Mouse (Mus musculus): Measurements from ENCODE around the gene Otud6a. TPM values are rescaled to one million over a fixed set of nuclear protein-coding genes. Genes with fewer than 3 reads are reported as not detected.
"Not testable (repeated sequence)": the region's sequence is repeated elsewhere in the genome, so short reads cannot be mapped to it uniquely, and the experiment has no call there.

Gene Otud6a
- polyA plus RNA-seq (2017; shearing (Covaris generic)): not detected

DNA sequence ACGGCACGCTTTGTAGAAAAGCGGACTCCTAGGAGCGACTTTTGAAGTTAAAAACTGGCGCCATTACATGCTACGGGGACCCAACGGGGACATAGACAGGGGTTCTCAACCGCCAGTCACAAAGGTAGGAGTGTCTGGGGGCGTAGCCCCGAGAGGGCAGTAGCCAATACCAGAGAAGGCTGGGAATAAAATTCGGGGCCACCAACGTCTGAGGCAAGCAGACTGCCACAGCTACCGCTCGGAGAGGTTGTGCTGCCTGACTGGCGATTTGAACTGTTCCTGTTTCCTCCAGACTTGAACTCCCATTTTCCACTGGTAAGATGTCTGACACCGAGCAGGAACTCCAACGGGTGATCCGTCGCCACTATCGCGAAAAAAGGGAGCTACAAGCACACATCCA is at the start of gene Otud6a:
TSS of gene Otud6a (plus strand) at position 321 of the 400 bp plus-strand sequence.
- ATAC-seq: no peak

DNA sequence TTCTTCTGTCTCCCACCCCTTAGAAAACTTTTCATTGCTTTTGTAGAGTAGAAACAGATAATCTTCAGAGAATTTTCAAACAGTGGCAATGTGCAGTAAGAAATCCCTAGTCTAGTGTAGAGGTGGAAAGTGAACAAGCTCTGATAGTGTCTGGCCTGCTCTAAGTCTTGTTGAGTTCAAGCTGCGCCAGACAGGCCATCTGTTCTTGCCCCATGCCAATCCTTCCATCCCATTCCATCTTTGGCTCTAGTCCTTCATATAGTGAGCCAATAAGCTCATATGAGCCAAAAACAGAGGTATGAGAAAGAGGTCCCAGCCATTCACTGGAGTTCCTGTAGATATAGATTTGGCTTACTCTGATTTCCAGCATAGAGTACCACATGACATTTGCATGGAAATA is 38.9 kb upstream of the Otud6a start:
- no peak for ATAC-seq

DNA sequence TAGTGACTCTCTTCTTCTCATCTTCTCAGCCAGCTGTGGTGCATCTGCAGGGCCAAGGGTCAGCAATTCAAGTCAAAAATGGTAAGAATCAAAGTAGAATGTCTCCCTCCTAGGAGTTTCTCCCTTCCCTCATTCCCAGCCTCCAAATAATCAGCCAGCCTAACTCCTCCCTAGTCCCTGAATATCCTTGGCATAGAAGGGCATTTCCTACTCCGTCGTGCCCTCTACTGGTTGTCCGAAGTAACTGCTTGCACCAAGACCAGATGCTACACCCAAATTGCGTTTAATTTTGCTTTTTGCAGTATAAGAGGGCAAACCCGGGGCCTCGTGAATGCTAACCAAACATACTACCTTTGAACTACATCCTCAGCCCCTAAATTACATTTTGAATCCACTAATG is 36.5 kb upstream of the Otud6a start:
- ATAC-seq: no peak

- no peak for ATAC-seq
Measured at GRCm38 (mm10) chrX:100394223-100394861, 34.5 kb upstream of the Otud6a start.

GRCm38 (mm10) chrX:100395026-100395425 is 33.8 kb upstream of the Otud6a start:
- no peak for ATAC-seq

GRCm38 (mm10) chrX:100400900-100401299 is 27.9 kb upstream of the Otud6a start:
- ATAC-seq: no peak

DNA sequence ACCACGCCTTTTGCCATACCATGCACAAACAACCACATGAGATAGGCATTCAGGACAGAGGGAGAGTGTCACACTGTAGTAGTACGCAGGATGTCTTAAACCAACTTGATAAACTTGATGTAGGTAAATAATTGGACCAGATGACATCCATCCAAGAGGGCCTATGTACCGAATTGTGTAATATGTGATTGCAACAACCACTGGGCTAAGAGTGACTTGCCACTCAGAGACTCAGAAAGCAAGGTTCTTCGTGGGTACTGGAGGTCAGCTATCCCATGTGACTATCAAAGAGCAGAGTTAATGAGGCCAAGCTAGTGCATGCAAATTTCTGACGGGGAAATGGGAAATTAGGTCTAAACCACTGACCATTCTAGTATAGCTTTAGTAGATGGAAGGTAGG is 27.2 kb upstream of the Otud6a start:
- no peak for ATAC-seq

GRCm38 (mm10) chrX:100409245-100409644 is 19.6 kb upstream of the Otud6a start:
- no peak for ATAC-seq

- ATAC-seq: no peak
Measured at GRCm38 (mm10) chrX:100432311-100432710, 3.5 kb downstream of the Otud6a start.

DNA sequence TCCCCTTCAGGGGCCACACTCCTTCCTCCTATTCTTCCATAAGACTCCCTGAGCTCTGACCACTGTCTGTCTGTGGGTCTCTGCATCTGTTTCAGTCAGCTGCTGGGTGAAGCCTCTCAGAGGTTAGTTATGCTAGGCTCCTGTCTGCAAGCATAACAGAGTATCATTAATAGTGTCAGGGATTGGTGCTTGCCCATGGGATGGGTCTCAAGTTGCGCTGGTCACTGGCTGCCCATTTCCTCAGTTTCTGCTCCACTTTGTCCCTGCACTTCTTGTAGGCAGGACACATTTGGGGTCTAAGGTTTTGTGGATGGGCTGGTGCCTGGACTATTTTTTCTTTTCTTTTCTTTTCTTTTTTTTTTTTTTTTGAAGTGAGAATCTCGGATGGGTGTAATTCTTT is 13.8 kb downstream of the Otud6a start, which contains the start of gene Awat2:
TSS of gene Awat2 (minus strand) at position 101 of the 400 bp plus-strand sequence.
- ATAC-seq: not testable (repeated sequence)

DNA sequence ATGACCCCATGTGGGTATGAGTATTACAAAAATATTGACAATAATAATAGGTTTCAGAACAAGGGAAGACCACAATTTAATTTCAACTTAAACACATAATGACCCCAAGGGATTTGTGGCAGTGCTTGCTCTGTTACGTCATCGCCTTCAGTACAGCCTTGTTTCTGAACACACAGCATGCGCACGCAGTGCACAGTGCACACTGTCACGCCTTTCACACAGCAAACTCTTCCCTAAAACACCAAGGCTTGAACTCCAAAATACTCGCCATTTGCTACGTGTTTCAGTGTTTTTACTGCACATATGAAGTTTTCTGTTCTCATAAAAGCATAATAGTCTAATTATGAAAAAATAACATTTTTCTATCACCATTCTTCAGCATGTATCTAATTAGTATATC is 14.7 kb downstream of the Otud6a start:
- ATAC-seq: no peak

GRCm38 (mm10) chrX:100468047-100468446 is 39.2 kb downstream of the Otud6a start:
- ATAC-seq: no peak

- no peak for ATAC-seq
Measured at GRCm38 (mm10) chrX:100470126-100470525, 41.3 kb downstream of the Otud6a start.

DNA sequence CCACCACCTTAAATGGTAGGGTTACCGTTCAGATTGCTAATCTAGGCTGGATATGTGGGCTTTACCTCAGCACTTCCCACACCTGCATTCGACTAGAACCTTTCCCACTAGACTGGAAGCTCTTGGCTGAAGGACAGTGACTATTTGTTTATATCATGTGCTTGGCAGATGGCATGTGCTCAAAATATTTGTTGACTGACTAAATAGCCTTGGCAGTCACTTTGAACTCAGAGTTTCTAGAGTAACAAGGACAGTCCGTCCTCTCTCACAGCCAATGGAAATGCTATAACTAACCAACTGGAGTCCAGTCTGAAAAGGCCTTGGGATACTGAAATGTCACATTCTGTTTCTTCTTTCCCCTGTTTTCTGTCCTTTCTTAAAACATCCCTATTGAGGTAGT is 42.7 kb downstream of the Otud6a start:
- ATAC-seq: no peak

DNA sequence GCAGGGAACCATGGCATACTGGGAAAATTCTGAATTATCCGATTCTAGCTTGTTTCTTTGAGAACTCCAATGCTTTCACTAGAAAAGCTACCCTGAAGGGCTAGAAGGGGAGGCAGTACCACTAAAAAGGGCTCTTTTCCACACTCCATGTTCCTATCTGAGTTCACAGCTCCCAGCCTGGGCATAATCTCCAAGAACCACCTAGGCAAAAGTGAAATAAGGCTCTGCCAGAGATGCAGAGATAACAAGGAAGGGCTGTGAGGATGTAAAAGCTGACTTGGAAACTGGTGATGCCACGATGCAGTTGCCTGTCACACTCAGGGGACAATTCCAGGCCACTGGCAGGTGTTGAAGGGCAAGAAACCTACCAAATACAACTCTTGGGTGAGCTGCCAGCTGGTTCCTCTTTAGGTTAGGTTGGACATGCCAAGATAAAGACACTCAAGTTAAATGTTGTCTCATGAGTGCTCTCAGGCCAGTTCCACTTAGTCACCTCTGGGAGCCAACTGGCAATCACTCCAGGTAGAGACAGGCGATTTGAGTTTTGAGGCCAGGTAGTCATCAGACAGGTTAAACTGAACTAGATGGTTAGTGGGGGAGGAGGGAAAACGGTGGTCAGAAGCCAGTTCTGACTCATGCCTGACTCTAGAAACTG is 46.9 kb downstream of the Otud6a start:
- no peak for ATAC-seq

Other genes with a start within 250 kb of the Otud6a start
- gene Awat2, start 13.7 kb downstream of the Otud6a start, polyA plus RNA-seq (2017; shearing (Covaris generic)): under 1 TPM; 0.65 to 0.98 (median 0.77) TPM
- 10 to 100 TPM; 72.8 to 90.9 (median 83.2) TPM for gene Igbp1, start 65.3 kb downstream of the Otud6a start, polyA plus RNA-seq (2017; shearing (Covaris generic))
- not detected for gene Dgat2l6, start 95.8 kb downstream of the Otud6a start, polyA plus RNA-seq (2017; shearing (Covaris generic))
- not detected for gene Awat1, start 143.2 kb downstream of the Otud6a start, polyA plus RNA-seq (2017; shearing (Covaris generic))
- under 1 TPM in 1 of 3 experiments, not detected in 2; 0.16 TPM for gene P2ry4, start 165.9 kb downstream of the Otud6a start, polyA plus RNA-seq (2017; shearing (Covaris generic))
- not detected for gene Arr3, start 176.5 kb downstream of the Otud6a start, polyA plus RNA-seq (2017; shearing (Covaris generic))
- gene Kif4, start 196.7 kb downstream of the Otud6a start, polyA plus RNA-seq (2017; shearing (Covaris generic)): 10 to 100 TPM in 1 of 3 experiments, 1 to 10 TPM in 2; 1.9 to 19.0 (median 2.4) TPM
- 10 to 100 TPM; 48.5 to 78.3 (median 60.0) TPM for gene Pdzd11, start 197.6 kb downstream of the Otud6a start, polyA plus RNA-seq (2017; shearing (Covaris generic))

All from inflammation-experienced regulatory T-cells, adult 6 months (primary cell).